Mouse (Mus musculus): ENCODE measurements at regions not wholly inside any gene's neighbourhood (a gene's known extent, or its start where the extent isn't known, plus 50 kb on each side); places are given as distances from the start of the nearest gene placed in this dataset.

GRCm38 (mm10) chr6:31292081-31292480, 106.5 kb upstream of the Mkln1 start:
- no peak for TF ChIP-seq CTCF (IDR thresholded peaks at IDR 0.05; ENCODE audit: control insufficient read depth, insufficient read depth, insufficient read length)
- no peak for TF ChIP-seq USF1 (IDR thresholded peaks at IDR 0.05; ENCODE audit: low read depth)
- TF ChIP-seq MAX (IDR thresholded peaks at IDR 0.05): no peak
- TF ChIP-seq MYOD1 (IDR thresholded peaks at IDR 0.05; ENCODE audit: control insufficient read depth, insufficient read length, low read depth): no peak
- TF ChIP-seq CEBPB (IDR thresholded peaks at IDR 0.05; ENCODE audit: low read depth): no peak
- TF ChIP-seq FOSL1 (IDR thresholded peaks at IDR 0.05; ENCODE audit: insufficient read depth, low read length, poor library complexity, severe bottlenecking): no peak

Measured in C2C12 (cell line).